Mouse (Mus musculus): Measurements from ENCODE around the gene Eno4.

GRCm38 (mm10) chr19:58942841-58943828, at the start of gene Eno4, which contains the start of gene Hspa12a:
- no peak for TF ChIP-seq CTCF (IDR thresholded peaks at IDR 0.05; ENCODE audit: low read depth)
- TF ChIP-seq EP300 (IDR thresholded peaks at IDR 0.05; ENCODE audit: low read depth), result no peak

All from liver, embryonic 14.5 days (tissue).